Mouse (Mus musculus): ENCODE results near the gene Ccdc58. TPM values are rescaled to one million over a fixed set of nuclear protein-coding genes. Genes with fewer than 3 reads are reported as not detected.
"Not testable (repeated sequence)": the region's sequence is repeated elsewhere in the genome, so short reads cannot be mapped to it uniquely, and the experiment has no call there.

Gene Ccdc58
- polyA plus RNA-seq, 1 experiment from 2014 or later = 87.5 TPM

DNA sequence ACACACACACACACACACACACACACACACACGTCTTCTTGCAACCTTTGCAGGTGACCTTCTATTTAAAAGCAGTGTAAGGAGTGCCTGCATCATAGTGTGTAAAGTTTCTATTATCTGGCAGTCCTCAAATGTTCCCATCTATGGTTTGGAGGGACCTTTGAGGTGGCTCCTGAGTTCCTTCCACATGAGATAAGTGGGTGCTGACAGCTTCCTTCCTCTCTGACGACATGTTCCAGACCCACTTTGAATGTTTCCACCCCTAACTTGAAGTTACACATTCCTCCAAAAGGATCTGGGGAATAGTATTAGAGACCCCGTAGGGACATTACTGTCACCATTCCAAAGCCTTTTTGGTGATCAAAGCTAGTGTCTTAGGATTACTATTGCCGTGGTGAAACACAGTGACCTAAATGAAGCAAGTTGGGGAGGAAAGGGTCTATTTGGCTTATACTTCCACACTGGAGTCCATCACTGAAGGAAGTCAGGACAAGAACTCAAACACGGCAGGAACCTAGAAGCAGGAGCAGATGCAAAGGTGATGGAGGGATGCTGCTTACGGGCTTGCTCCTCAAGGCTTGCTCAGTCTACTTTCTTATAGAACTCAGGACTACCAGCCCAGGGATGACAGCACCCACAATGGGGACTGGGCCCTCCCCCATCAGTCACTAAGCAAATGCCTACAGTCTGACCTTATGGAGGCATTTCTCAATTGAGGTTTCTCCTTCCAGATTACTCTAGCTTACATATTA lies 17.8 kb upstream of the Ccdc58 start:
- no peak overlapping the region for H3K9ac ChIP-seq (ENCODE audit: low read depth, low read length)
- H3K4me3 ChIP-seq (ENCODE audit: low read depth, low read length) = no peak overlapping the region
- peak; percentile 36; the same call in 1 of the 2 replicates for ATAC-seq (replicated peaks; ENCODE audit: insufficient number of reproducible peaks, low FRiP score, low TSS enrichment)
- H3K9me3 ChIP-seq (replicated peaks; ENCODE audit: control insufficient read depth, low read length) = no peaks in the 10 kb centered on the region
- H3K36me3 ChIP-seq (ENCODE audit: control insufficient read depth, insufficient read depth, low read length) = peaks cover 24% of the 10 kb centered on the region
- H3K27ac ChIP-seq (ENCODE audit: low read depth, low read length) = peak overlapping the region; percentile 16
- H3K4me1 ChIP-seq (ENCODE audit: control insufficient read depth, insufficient read depth, low read length) = peaks cover 26% of the 10 kb centered on the region
- no peaks in the 10 kb centered on the region for H3K27me3 ChIP-seq (ENCODE audit: control insufficient read depth, insufficient read depth, low read length)
- 31% methylated on average over 6 of the region's 6 CpGs for WGBS (ENCODE audit: insufficient replicate concordance)
- H3K4me2 ChIP-seq = no peak overlapping the region

DNA sequence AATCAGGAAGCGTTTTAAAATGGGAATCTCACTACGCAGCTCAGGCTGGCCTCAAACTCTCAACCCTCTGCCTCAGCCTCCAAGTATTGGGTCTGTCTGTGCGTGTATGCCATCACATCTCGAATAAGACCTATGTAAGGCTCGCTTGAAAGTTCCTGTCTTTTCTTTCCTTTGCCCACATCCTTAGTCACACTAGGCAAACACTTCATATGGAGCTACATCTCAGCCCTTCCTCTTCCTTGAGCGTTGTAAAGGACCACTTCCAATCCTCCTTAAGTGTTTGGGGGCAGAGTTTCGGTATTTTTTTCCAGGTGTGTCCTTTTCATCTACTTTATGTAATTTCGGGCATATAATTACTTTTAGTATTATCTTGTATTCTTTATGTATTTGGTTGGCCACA lies 16.6 kb upstream of the Ccdc58 start:
- Histone ChIP-seq H3K36me3 (ENCODE audit: control insufficient read depth, insufficient read depth, low read length) (peaks cover 14% of the 10 kb centered on the region), H3K9me3 (replicated peaks; ENCODE audit: control insufficient read depth, low read length) (no peaks in the 10 kb centered on the region), H3K4me2 (no peak overlapping the region), H3K9ac (ENCODE audit: low read depth, low read length) (no peak overlapping the region), H3K27ac (ENCODE audit: low read depth, low read length) (no peak overlapping the region), H3K27me3 (ENCODE audit: control insufficient read depth, insufficient read depth, low read length) (no peaks in the 10 kb centered on the region), H3K4me1 (ENCODE audit: control insufficient read depth, insufficient read depth, low read length) (peaks cover 32% of the 10 kb centered on the region), H3K4me3 (ENCODE audit: low read depth, low read length) (no peak overlapping the region)
- no peak for ATAC-seq (replicated peaks; ENCODE audit: insufficient number of reproducible peaks, low FRiP score, low TSS enrichment)
- 90% methylated on average over 8 of the region's 8 CpGs for WGBS (ENCODE audit: insufficient replicate concordance)

DNA sequence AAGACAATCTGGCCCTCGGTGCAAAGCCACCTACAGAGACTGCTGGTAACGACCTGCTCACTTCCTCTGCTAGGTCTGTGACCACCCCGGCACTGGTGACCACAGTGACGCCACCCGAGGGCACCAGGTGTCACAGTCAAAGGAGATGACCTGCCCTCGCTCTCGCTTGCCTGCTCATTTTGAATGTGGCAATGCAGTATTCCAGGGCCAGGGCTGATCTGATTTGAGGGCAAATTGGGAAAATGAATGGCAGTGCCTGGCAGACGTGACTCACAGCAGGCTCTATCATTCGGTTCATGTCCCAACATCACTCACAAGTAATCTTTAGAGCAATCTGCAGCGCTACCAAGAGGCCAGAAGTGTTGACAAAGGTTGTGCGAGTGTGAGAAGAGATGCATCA lies 15.1 kb upstream of the Ccdc58 start:
- Histone ChIP-seq H3K27ac (ENCODE audit: low read depth, low read length) (no peak overlapping the region), H3K4me2 (no peak overlapping the region), H3K9me3 (replicated peaks; ENCODE audit: control insufficient read depth, low read length) (no peaks in the 10 kb centered on the region), H3K4me1 (ENCODE audit: control insufficient read depth, insufficient read depth, low read length) (peaks cover 37% of the 10 kb centered on the region), H3K4me3 (ENCODE audit: low read depth, low read length) (no peak overlapping the region), H3K27me3 (ENCODE audit: control insufficient read depth, insufficient read depth, low read length) (no peaks in the 10 kb centered on the region), H3K9ac (ENCODE audit: low read depth, low read length) (no peak overlapping the region), H3K36me3 (ENCODE audit: control insufficient read depth, insufficient read depth, low read length) (peaks cover 11% of the 10 kb centered on the region)
- no peak for ATAC-seq (replicated peaks; ENCODE audit: insufficient number of reproducible peaks, low FRiP score, low TSS enrichment)
- 85% methylated on average over 11 of the region's 11 CpGs for WGBS (ENCODE audit: insufficient replicate concordance)

DNA sequence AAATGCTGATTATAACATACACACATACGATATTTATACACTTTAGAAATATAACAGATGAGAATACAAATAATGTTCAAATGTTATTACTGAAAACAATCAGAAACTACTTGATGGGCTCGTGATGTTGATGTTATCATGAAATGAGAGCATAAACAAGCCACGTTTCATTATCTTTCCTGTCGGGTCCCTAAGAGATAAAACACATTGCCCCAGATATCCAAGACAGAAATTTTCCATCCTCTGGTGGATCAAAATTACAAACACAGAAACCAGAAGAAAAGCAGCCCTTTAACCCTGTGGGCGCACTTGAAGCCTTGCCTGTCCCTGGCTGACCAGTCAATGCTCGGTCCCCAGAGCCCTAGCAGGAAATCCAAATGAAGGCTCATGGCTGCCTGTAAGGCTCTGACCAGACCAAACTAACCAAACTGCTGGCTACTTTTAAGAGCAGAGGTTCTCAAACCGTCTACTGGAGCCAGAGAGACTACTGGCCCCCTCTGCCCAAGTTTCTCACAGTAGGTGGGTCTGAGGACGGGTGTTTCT lies 13.5 kb upstream of the Ccdc58 start:
- no peak; the same call in 1 of the 2 replicates for ATAC-seq (replicated peaks; ENCODE audit: insufficient number of reproducible peaks, low FRiP score, low TSS enrichment)
- no peak overlapping the region for H3K9ac ChIP-seq (ENCODE audit: low read depth, low read length)

DNA sequence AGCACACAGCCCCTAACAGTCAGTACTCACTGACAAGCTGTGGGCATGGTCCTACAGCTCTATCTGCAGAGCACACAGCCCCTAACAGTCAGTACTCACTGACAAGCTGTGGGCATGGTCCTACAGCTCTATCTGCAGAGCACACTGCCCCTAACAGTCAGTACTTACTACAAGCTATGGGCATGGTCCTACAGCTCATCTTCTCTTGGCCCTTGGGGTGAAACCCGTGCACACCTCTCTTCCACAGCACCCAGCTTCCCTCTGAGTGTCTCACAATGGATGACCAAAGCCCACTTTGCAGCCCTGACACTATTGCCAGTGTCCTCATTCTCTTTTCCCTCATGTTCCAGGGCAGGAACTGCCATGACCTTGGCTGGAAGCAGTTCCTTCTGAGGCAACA lies 9.0 kb upstream of the Ccdc58 start:
- not testable (repeated sequence) for H3K4me2 ChIP-seq; H3K9ac ChIP-seq (ENCODE audit: low read depth, low read length); H3K27ac ChIP-seq (ENCODE audit: low read depth, low read length); H3K36me3 ChIP-seq (ENCODE audit: control insufficient read depth, insufficient read depth, low read length); H3K27me3 ChIP-seq (ENCODE audit: control insufficient read depth, insufficient read depth, low read length); H3K4me3 ChIP-seq (ENCODE audit: low read depth, low read length); ATAC-seq (replicated peaks; ENCODE audit: insufficient number of reproducible peaks, low FRiP score, low TSS enrichment); H3K9me3 ChIP-seq (replicated peaks; ENCODE audit: control insufficient read depth, low read length)
- 69% methylated on average over 1 of the region's 1 CpGs for WGBS (ENCODE audit: insufficient replicate concordance)
- peaks cover 46% of the 10 kb centered on the region for H3K4me1 ChIP-seq (ENCODE audit: control insufficient read depth, insufficient read depth, low read length)

More for the DNA sequence above, 13.5 kb upstream of the Ccdc58 start:
- H3K9me3 ChIP-seq (replicated peaks; ENCODE audit: control insufficient read depth, low read length) = no peaks in the 10 kb centered on the region
- H3K4me3 ChIP-seq (ENCODE audit: low read depth, low read length) = no peak overlapping the region
- no peak overlapping the region for H3K4me2 ChIP-seq
- H3K36me3 ChIP-seq (ENCODE audit: control insufficient read depth, insufficient read depth, low read length) = peaks cover 8% of the 10 kb centered on the region
- no peak overlapping the region for H3K27ac ChIP-seq (ENCODE audit: low read depth, low read length)
- no peaks in the 10 kb centered on the region for H3K27me3 ChIP-seq (ENCODE audit: control insufficient read depth, insufficient read depth, low read length)
- H3K4me1 ChIP-seq (ENCODE audit: control insufficient read depth, insufficient read depth, low read length) = peaks cover 35% of the 10 kb centered on the region
- WGBS (ENCODE audit: insufficient replicate concordance) = 50% methylated on average over 8 of the region's 8 CpGs

DNA sequence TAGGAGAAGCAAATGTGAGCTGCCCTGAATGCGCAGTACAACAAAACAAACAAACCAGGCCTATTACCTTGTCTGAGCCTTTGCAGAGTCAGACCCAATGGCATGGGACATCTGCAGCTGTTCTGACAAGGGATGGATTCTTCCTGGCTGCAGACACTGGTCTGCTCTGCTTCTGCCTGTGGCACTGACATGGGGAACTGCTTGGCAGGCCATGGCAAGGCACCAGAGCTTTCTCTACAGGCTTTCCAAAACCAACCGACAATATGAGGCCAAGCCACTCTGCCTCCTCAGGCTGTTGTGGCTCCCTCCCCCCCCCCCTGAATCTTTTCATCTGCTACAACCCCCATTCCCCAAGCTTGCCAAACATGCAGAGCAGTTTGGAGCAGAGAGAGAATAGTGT lies 8.2 kb upstream of the Ccdc58 start:
- no peaks in the 10 kb centered on the region for H3K9me3 ChIP-seq (replicated peaks; ENCODE audit: control insufficient read depth, low read length)
- no peaks in the 10 kb centered on the region for H3K27me3 ChIP-seq (ENCODE audit: control insufficient read depth, insufficient read depth, low read length)
- no peak overlapping the region for H3K4me2 ChIP-seq
- H3K36me3 ChIP-seq (ENCODE audit: control insufficient read depth, insufficient read depth, low read length) = 0 out of 2 replicates have a peak, but pooled peaks cover 2% of the 10 kb centered on the region
- no peak overlapping the region for H3K9ac ChIP-seq (ENCODE audit: low read depth, low read length)
- WGBS (ENCODE audit: insufficient replicate concordance) = 63% methylated on average over 2 of the region's 2 CpGs
- no peak overlapping the region for H3K4me3 ChIP-seq (ENCODE audit: low read depth, low read length)
- H3K4me1 ChIP-seq (ENCODE audit: control insufficient read depth, insufficient read depth, low read length) = peaks cover 48% of the 10 kb centered on the region
- ATAC-seq (replicated peaks; ENCODE audit: insufficient number of reproducible peaks, low FRiP score, low TSS enrichment) = no peak
- H3K27ac ChIP-seq (ENCODE audit: low read depth, low read length) = no peak overlapping the region

DNA sequence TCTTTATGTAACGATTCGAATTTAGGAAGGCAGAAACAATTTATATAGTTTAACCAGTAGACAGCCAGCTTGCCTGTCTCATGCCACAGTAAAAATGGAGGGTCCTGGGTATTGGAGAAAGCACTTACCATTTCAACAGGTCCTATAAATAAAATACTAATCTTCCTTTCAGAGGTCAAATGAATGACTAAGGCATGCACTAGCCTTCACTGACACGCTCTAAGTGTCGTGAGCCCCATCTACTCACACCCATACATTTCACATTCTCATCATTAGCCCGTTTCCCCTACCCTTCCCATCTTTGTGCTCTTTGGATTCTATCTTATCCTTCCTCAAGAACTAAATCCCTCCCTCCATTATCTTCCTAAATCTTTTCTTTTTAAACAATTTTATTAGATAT lies 6.6 kb upstream of the Ccdc58 start:
- H3K4me2 ChIP-seq = no peak overlapping the region; the same call in 1 of the 2 replicates
- no peaks in the 10 kb centered on the region for H3K9me3 ChIP-seq (replicated peaks; ENCODE audit: control insufficient read depth, low read length)
- H3K27ac ChIP-seq (ENCODE audit: low read depth, low read length) = no peak overlapping the region
- no peak overlapping the region for H3K4me3 ChIP-seq (ENCODE audit: low read depth, low read length)
- no peak overlapping the region for H3K9ac ChIP-seq (ENCODE audit: low read depth, low read length)
- H3K27me3 ChIP-seq (ENCODE audit: control insufficient read depth, insufficient read depth, low read length) = no peaks in the 10 kb centered on the region
- no peak for ATAC-seq (replicated peaks; ENCODE audit: insufficient number of reproducible peaks, low FRiP score, low TSS enrichment)
- peaks cover 53% of the 10 kb centered on the region for H3K4me1 ChIP-seq (ENCODE audit: control insufficient read depth, insufficient read depth, low read length)
- 65% methylated on average over 5 of the region's 5 CpGs for WGBS (ENCODE audit: insufficient replicate concordance)
- H3K36me3 ChIP-seq (ENCODE audit: control insufficient read depth, insufficient read depth, low read length) = 0 out of 2 replicates have a peak, but pooled peaks cover 2% of the 10 kb centered on the region

DNA sequence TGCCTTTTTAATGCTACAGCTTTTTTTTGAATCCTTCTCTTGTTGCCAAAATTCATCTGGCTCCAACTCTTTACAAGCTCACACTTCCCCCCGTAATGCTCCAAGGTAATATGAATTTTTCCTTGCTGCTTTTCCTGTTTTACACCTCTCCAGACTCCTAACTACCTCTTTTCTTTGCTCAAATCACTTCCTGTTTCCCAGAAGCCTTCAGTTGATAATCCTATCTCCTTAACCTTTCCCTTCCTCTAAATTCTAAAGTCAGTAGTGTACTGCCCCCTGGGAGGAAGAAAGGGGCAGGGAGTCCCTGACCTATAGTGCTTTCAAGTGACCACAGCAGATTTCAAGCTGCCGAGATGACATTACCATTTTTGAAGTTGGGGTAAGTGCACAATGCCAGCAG lies 3.8 kb upstream of the Ccdc58 start:
- no peak for ATAC-seq (replicated peaks; ENCODE audit: insufficient number of reproducible peaks, low FRiP score, low TSS enrichment)
- H3K4me1 ChIP-seq (ENCODE audit: control insufficient read depth, insufficient read depth, low read length) = peaks cover 48% of the 10 kb centered on the region
- 49% methylated on average over 2 of the region's 2 CpGs for WGBS (ENCODE audit: insufficient replicate concordance)
- H3K9ac ChIP-seq (ENCODE audit: low read depth, low read length) = no peak overlapping the region
- H3K27ac ChIP-seq (ENCODE audit: low read depth, low read length) = no peak overlapping the region
- no peaks in the 10 kb centered on the region for H3K27me3 ChIP-seq (ENCODE audit: control insufficient read depth, insufficient read depth, low read length)
- H3K9me3 ChIP-seq (replicated peaks; ENCODE audit: control insufficient read depth, low read length) = no peaks in the 10 kb centered on the region
- no peak overlapping the region for H3K4me3 ChIP-seq (ENCODE audit: low read depth, low read length)
- H3K36me3 ChIP-seq (ENCODE audit: control insufficient read depth, insufficient read depth, low read length) = no peaks in the 10 kb centered on the region
- H3K4me2 ChIP-seq = no peak overlapping the region

DNA sequence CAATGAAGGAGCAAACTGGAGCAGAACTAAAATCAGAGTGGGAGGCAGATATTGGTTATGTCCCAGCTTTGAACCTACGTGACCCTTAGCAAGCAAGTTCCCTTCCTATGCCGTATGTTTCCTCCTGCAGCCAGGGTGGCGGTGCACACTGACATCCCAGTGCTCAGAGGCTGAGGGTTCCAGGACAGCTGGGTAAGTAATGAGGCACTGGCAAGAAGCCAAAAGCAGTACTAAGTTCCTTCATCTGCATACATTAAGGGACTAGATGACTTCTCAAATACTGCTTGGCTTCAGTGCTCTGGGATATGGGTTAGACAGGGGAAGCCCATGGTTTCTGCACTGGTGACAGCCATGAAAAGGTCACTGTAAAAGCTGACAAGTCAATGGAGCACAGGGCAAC lies 3.1 kb upstream of the Ccdc58 start:
- Histone ChIP-seq H3K36me3 (ENCODE audit: control insufficient read depth, insufficient read depth, low read length) (no peaks in the 10 kb centered on the region), H3K4me3 (ENCODE audit: low read depth, low read length) (no peak overlapping the region), H3K4me2 (peak overlapping the region; percentile 74; the same call in 1 of the 2 replicates), H3K4me1 (ENCODE audit: control insufficient read depth, insufficient read depth, low read length) (peaks cover 46% of the 10 kb centered on the region), H3K9ac (ENCODE audit: low read depth, low read length) (no peak overlapping the region), H3K9me3 (replicated peaks; ENCODE audit: control insufficient read depth, low read length) (no peaks in the 10 kb centered on the region), H3K27me3 (ENCODE audit: control insufficient read depth, insufficient read depth, low read length) (no peaks in the 10 kb centered on the region), H3K27ac (ENCODE audit: low read depth, low read length) (no peak overlapping the region)
- ATAC-seq (replicated peaks; ENCODE audit: insufficient number of reproducible peaks, low FRiP score, low TSS enrichment) = no peak
- 61% methylated on average over 3 of the region's 3 CpGs for WGBS (ENCODE audit: insufficient replicate concordance)

All from heart, embryonic 11.5 days (tissue).